Mouse (Mus musculus) lung, postnatal 0 days (tissue): Measurements from ENCODE around the gene Rgr. TPM values are rescaled to one million over a fixed set of nuclear protein-coding genes. Genes with fewer than 3 reads are reported as not detected.

ENCODE experiments used
- ATAC-seq: fragments of 200-750 bp; cut with Nextera tagmentation; 2 replicates; pipeline ENCODE4 v1.8.0; 2017; ENCODE audit warnings: moderate library complexity
- DNase-seq: peaks from one replicate; pipeline ENCODE4 v3.0.0-alpha.2; 2016; ENCODE audit warnings: low spot score
- H3K27ac ChIP-seq: fragments of 300-500 bp; sonication (generic); 2 replicates; pipeline ENCODE4 v1.5.1; 2014; ENCODE audit warnings: antibody characterized with exemption, mild to moderate bottlenecking, low read length, mixed read lengths
- H3K27me3 ChIP-seq: fragments of 300-500 bp; sonication (generic); replicated peaks from 2 replicates; pipeline ENCODE4 v1.6.1; 2014; ENCODE audit warnings: low read length, mixed read lengths; ENCODE audit not compliant: insufficient read depth
- H3K36me3 ChIP-seq: fragments of 300-500 bp; sonication (generic); 2 replicates; pipeline ENCODE4 v1.6.1; 2014; ENCODE audit warnings: low read length, mixed read lengths; ENCODE audit not compliant: insufficient read depth
- H3K4me1 ChIP-seq: fragments of 300-500 bp; sonication (generic); 2 replicates; pipeline ENCODE4 v1.6.1; 2014; ENCODE audit warnings: antibody characterized with exemption, low read depth, low read length, mixed read lengths; ENCODE audit not compliant: insufficient read depth
- H3K4me2 ChIP-seq: fragments of 300-500 bp; sonication (generic); replicated peaks from 2 replicates; pipeline ENCODE4 v1.6.1; 2014; ENCODE audit warnings: low read depth, mild to moderate bottlenecking, low read length, moderate library complexity, mixed read lengths
- H3K4me3 ChIP-seq: fragments of 300-500 bp; sonication (generic); 2 replicates; pipeline ENCODE4 v1.5.1; 2014; ENCODE audit warnings: low read depth, low read length
- H3K9ac ChIP-seq: fragments of 300-500 bp; sonication (generic); replicated peaks from 2 replicates; pipeline ENCODE4 v1.6.1; 2014; ENCODE audit warnings: low read depth, mild to moderate bottlenecking
- H3K9me3 ChIP-seq: fragments of 300-500 bp; sonication (generic); 2 replicates; pipeline ENCODE4 v1.6.1; 2016; ENCODE audit warnings: low read length, mixed read lengths
- CTCF ChIP-seq: IDR thresholded peaks from 2 replicates; pipeline ENCODE4 v1.5.1; 2016; ENCODE audit warnings: antibody characterized with exemption, mild to moderate bottlenecking
- EP300 ChIP-seq: IDR thresholded peaks from 2 replicates; pipeline ENCODE4 v1.6.1; 2016; ENCODE audit warnings: antibody characterized with exemption, mild to moderate bottlenecking, control low read depth
- WGBS: fragments of 180-500 bp; shearing (Covaris S2); extraction: QIAGEN DNeasy Blood & Tissue Kit; methylation state at CpG from one replicate; pipeline ENCODE4 v1.1.7; 2014; 5-methylcytosine and 5-hydroxymethylcytosine counted together
- polyA plus RNA-seq: library from polyadenylated mRNA; unstranded; fragments of >200 nt; fragmentation: Nextera tagmentation; extraction: Ambion mirVana; gene quantifications from 2 replicates; pipeline ENCODE4 v1.2.1, GENCODE M21; 2015

Gene Rgr
- polyA plus RNA-seq, 1 experiment from 2014 or later: not detected

- Histone ChIP-seq H3K4me3 (no peak overlapping the region), H3K9me3 (no peaks in the 10 kb centered on the region), H3K9ac (no peak overlapping the region), H3K4me2 (no peak overlapping the region), H3K27ac (no peak overlapping the region), H3K36me3 (no peaks in the 10 kb centered on the region), H3K27me3 (no peaks in the 10 kb centered on the region), H3K4me1 (no peaks in the 10 kb centered on the region)
- no peak for ATAC-seq
- DNase-seq: no peak
- WGBS: 58% methylated on average over 3 of the region's 3 CpGs
- TF ChIP-seq CTCF: no peak
- no peak for TF ChIP-seq EP300
These were observed 63.1 kb downstream of the Rgr start for GRCm38 (mm10) chr14:36985693-36986092.

Other genes with a start within 250 kb of the Rgr start
- 48.0 and 56.3 TPM in 2 replicates for gene Ccser2, start 80.2 kb downstream of the Rgr start, polyA plus RNA-seq
- gene Lrit1, start 5.9 kb upstream of the Rgr start, polyA plus RNA-seq: not detected in 2 replicates
- not detected in 2 replicates for gene Lrit2, start 19.0 kb upstream of the Rgr start, polyA plus RNA-seq
- gene Cdhr1, start 49.4 kb upstream of the Rgr start, polyA plus RNA-seq: 0.05 and 0.08 TPM in 2 replicates
- 0.27 and 0.31 TPM in 2 replicates for gene 2610528A11Rik, start 65.1 kb upstream of the Rgr start, polyA plus RNA-seq
- 159 and 175 TPM in 2 replicates for gene Ghitm, start 86.3 kb upstream of the Rgr start, polyA plus RNA-seq